Mouse (Mus musculus): ENCODE data around the gene Thoc5.

- TF ChIP-seq TAL1 (IDR thresholded peaks at IDR 0.05; ENCODE audit: low read length) (no peak), GATA1 (IDR thresholded peaks at IDR 0.05; ENCODE audit: low read length) (no peak)
Observed at GRCm38 (mm10) chr11:4862730-4863129, 32.4 kb upstream of the Thoc5 start.
